Mouse (Mus musculus) heart, embryonic 16.5 days (tissue): ENCODE results near the gene Zfp740. TPM values are rescaled to one million over a fixed set of nuclear protein-coding genes. Genes with fewer than 3 reads are reported as not detected.

ENCODE experiments used
- ATAC-seq: fragments of 200-750 bp; cut with Nextera tagmentation; replicated peaks from 2 replicates; pipeline ENCODE4 v1.8.0; 2017; ENCODE audit warnings: moderate number of reproducible peaks; ENCODE audit not compliant: insufficient read depth, low FRiP score; ENCODE audit errors: extremely low read depth
- H3K27ac ChIP-seq: fragments of 300-500 bp; sonication (generic); 2 replicates; pipeline ENCODE4 v1.5.1; 2014; ENCODE audit warnings: mild to moderate bottlenecking, low read length, control low read depth, moderate library complexity
- H3K27me3 ChIP-seq: fragments of 300-500 bp; sonication (generic); 2 replicates; pipeline ENCODE4 v1.6.1; 2014; ENCODE audit warnings: low read length, mixed read lengths; ENCODE audit not compliant: control insufficient read depth, insufficient read depth
- H3K36me3 ChIP-seq: fragments of 300-500 bp; sonication (generic); 2 replicates; pipeline ENCODE4 v1.6.1; 2014; ENCODE audit not compliant: control insufficient read depth, insufficient read depth
- H3K4me1 ChIP-seq: fragments of 300-500 bp; sonication (generic); 2 replicates; pipeline ENCODE4 v1.6.1; 2014; ENCODE audit warnings: low read length, mixed read lengths; ENCODE audit not compliant: control insufficient read depth, insufficient read depth
- H3K4me2 ChIP-seq: fragments of 300-500 bp; sonication (generic); 2 replicates; pipeline ENCODE4 v1.6.1; 2014; ENCODE audit warnings: low read depth, mild to moderate bottlenecking, control low read depth, low read length
- H3K4me3 ChIP-seq: fragments of 300-500 bp; sonication (generic); 2 replicates; pipeline ENCODE4 v1.5.1; 2014; ENCODE audit warnings: mild to moderate bottlenecking, control low read depth, low read length
- H3K9ac ChIP-seq: fragments of 300-500 bp; sonication (generic); 2 replicates; pipeline ENCODE4 v1.6.1; 2014; ENCODE audit warnings: low read length, control low read depth
- H3K9me3 ChIP-seq: fragments of 300-500 bp; sonication (generic); replicated peaks from 2 replicates; pipeline ENCODE4 v1.6.1; 2016; ENCODE audit warnings: low read length; ENCODE audit not compliant: control insufficient read depth
- WGBS: fragments of 180-500 bp; shearing (Covaris S2); extraction: QIAGEN DNeasy Blood & Tissue Kit; methylation state at CpG from one replicate; pipeline ENCODE4 v1.1.7; 2014; 5-methylcytosine and 5-hydroxymethylcytosine counted together
- polyA plus RNA-seq: library from polyadenylated mRNA; unstranded; fragments of >200 nt; fragmentation: Nextera tagmentation; extraction: Ambion mirVana; gene quantifications from 2 replicates; pipeline ENCODE4 v1.2.1, GENCODE M21; 2015

Gene Zfp740
- polyA plus RNA-seq, 1 experiment from 2014 or later = 30.2 TPM

GRCm38 (mm10) chr15:102203835-102204381 is 859 bp downstream of the Zfp740 start:
- no peaks in the 10 kb centered on the region for H3K9me3 ChIP-seq
- H3K9ac ChIP-seq = peak overlapping the region; percentile 94
- peaks cover 30% of the 10 kb centered on the region for H3K4me1 ChIP-seq
- H3K4me2 ChIP-seq = peak overlapping the region; percentile 77
- peak overlapping the region; percentile 99 for H3K27ac ChIP-seq
- 0% methylated on average over 20 of the region's 72 CpGs for WGBS
- peaks cover 26% of the 10 kb centered on the region for H3K36me3 ChIP-seq
- H3K4me3 ChIP-seq = peak overlapping the region; percentile 78
- peak; percentile 32 for ATAC-seq
- no peaks in the 10 kb centered on the region for H3K27me3 ChIP-seq

GRCm38 (mm10) chr15:102204674-102205505 is 1.8 kb downstream of the Zfp740 start, which contains the start of gene Csad:
Gene Csad, minus strand, starts transcription at chr15:102204724.
- no peak for ATAC-seq
- Histone ChIP-seq H3K9me3 (no peaks in the 10 kb centered on the region), H3K36me3 (peaks cover 34% of the 10 kb centered on the region), H3K27ac (peak within 1 kb of the TSS; percentile 99), H3K9ac (peak within 1 kb of the TSS; percentile 94), H3K27me3 (no peaks in the 10 kb centered on the region), H3K4me3 (peak within 1 kb of the TSS; percentile 78), H3K4me2 (peak within 1 kb of the TSS; percentile 77), H3K4me1 (peaks cover 30% of the 10 kb centered on the region)
- WGBS = 59% methylated on average over 19 of the region's 19 CpGs

- ATAC-seq = no peak
- Histone ChIP-seq H3K4me1 (peaks cover 30% of the 10 kb centered on the region), H3K4me2 (peak overlapping the region; percentile 77), H3K27ac (no peak overlapping the region), H3K36me3 (peaks cover 41% of the 10 kb centered on the region), H3K9me3 (no peaks in the 10 kb centered on the region), H3K27me3 (no peaks in the 10 kb centered on the region), H3K4me3 (peak overlapping the region; percentile 78), H3K9ac (peak overlapping the region; percentile 94; the same call in 1 of the 2 replicates)
- WGBS = 33% methylated on average over 8 of the region's 8 CpGs
Observed at GRCm38 (mm10) chr15:102205779-102206178, 2.7 kb downstream of the Zfp740 start.

GRCm38 (mm10) chr15:102207351-102207750 is 4.3 kb downstream of the Zfp740 start:
- ATAC-seq = no peak

DNA sequence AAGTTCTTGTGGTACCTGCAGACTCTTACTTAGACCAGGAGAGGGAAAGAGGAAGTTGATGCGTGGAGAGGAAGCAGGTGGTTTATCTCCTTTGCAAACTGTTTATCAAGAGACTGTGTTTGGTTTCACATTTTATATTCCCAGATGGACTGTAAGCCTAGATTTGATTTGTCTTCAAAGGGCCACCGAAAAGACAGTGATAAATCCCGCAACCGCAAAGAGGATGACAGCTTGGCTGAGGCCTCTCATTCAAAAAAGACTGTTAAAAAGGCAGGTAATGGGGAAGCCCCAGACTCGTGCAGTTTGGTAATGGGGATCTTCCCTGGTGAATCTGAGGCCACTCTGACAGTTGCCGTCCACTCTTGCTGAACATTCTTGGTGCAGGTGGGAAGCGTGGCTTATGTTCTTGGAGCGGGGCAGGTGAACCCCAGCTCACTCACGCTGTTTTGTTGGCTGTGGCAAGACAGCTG is 5.1 kb downstream of the Zfp740 start:
- H3K4me2 ChIP-seq = no peak overlapping the region
- no peak overlapping the region for H3K9ac ChIP-seq
- no peak for ATAC-seq
- peaks cover 23% of the 10 kb centered on the region for H3K4me1 ChIP-seq
- H3K27me3 ChIP-seq = no peaks in the 10 kb centered on the region
- 76% methylated on average over 9 of the region's 9 CpGs for WGBS
- peaks cover 49% of the 10 kb centered on the region for H3K36me3 ChIP-seq
- no peak overlapping the region for H3K4me3 ChIP-seq
- no peaks in the 10 kb centered on the region for H3K9me3 ChIP-seq
- H3K27ac ChIP-seq = no peak overlapping the region

More at GRCm38 (mm10) chr15:102207351-102207750, 4.3 kb downstream of the Zfp740 start:
- Histone ChIP-seq H3K27ac (no peak overlapping the region), H3K4me1 (peaks cover 27% of the 10 kb centered on the region), H3K27me3 (no peaks in the 10 kb centered on the region), H3K9me3 (no peaks in the 10 kb centered on the region), H3K9ac (no peak overlapping the region), H3K36me3 (peaks cover 41% of the 10 kb centered on the region), H3K4me2 (no peak overlapping the region), H3K4me3 (no peak overlapping the region)
- 81% methylated on average over 3 of the region's 3 CpGs for WGBS

DNA sequence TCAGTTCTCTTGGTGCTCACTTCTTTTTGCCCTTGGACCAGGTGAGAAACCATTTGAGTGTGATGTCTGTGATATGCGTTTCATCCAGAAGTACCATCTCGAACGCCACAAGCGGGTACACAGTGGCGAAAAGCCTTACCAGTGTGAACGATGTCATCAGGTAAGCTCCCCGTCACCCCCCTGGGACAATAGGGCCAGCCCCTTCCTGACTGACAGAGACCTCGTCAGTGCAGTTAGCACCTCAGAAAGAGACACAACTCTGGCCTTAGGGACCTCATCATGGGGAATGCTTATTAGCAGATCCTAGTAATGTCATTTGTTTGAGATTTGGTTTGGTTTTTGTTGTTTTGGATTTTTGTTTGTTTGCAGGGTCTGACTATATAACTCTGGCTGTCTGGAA is 6.1 kb downstream of the Zfp740 start:
- no peaks in the 10 kb centered on the region for H3K9me3 ChIP-seq
- H3K4me3 ChIP-seq = no peak overlapping the region
- no peak for ATAC-seq
- H3K27ac ChIP-seq = no peak overlapping the region
- H3K4me1 ChIP-seq = peaks cover 23% of the 10 kb centered on the region
- peaks cover 55% of the 10 kb centered on the region for H3K36me3 ChIP-seq
- no peaks in the 10 kb centered on the region for H3K27me3 ChIP-seq
- H3K4me2 ChIP-seq = no peak overlapping the region
- no peak overlapping the region for H3K9ac ChIP-seq
- WGBS = 88% methylated on average over 8 of the region's 8 CpGs

DNA sequence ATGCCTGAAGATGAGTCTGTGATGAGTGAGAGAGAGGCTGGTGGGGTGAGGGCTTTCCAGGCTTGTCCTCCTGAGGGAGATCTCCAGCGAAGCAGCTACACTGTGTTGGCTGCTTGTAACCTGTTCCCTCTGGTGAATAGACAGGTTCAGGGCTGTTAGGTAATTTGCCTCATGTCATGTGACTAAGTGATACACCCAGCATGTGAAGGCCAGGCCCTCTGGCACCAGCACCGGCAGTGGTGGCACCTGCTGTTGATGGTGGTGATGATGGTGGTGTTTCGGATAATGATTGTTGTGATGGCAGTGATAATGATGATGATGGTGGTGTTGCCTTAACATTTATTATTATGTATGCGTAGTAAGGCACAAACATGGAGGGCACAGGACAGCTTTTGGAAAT is 7.8 kb downstream of the Zfp740 start:
- Histone ChIP-seq H3K27me3 (no peaks in the 10 kb centered on the region), H3K9me3 (no peaks in the 10 kb centered on the region), H3K9ac (no peak overlapping the region), H3K27ac (no peak overlapping the region), H3K4me2 (no peak overlapping the region), H3K4me3 (no peak overlapping the region), H3K4me1 (peaks cover 7% of the 10 kb centered on the region), H3K36me3 (peaks cover 58% of the 10 kb centered on the region)
- WGBS = 94% methylated on average over 4 of the region's 4 CpGs
- ATAC-seq = no peak

- H3K4me2 ChIP-seq = no peak overlapping the region
- no peak overlapping the region for H3K27ac ChIP-seq
- ATAC-seq = no peak
- H3K9me3 ChIP-seq = no peaks in the 10 kb centered on the region
- H3K9ac ChIP-seq = no peak overlapping the region
- H3K36me3 ChIP-seq = peaks cover 53% of the 10 kb centered on the region
- no peaks in the 10 kb centered on the region for H3K27me3 ChIP-seq
- 55% methylated on average over 6 of the region's 6 CpGs for WGBS
- 0 out of 2 replicates have a peak, but pooled peaks cover 2% of the 10 kb centered on the region for H3K4me1 ChIP-seq
- H3K4me3 ChIP-seq = no peak overlapping the region
Observed at GRCm38 (mm10) chr15:102211895-102212294, 8.8 kb downstream of the Zfp740 start.

- Histone ChIP-seq H3K9me3 (no peaks in the 10 kb centered on the region), H3K4me2 (no peak overlapping the region), H3K36me3 (peaks cover 34% of the 10 kb centered on the region), H3K27ac (no peak overlapping the region), H3K4me3 (no peak overlapping the region), H3K27me3 (no peaks in the 10 kb centered on the region), H3K4me1 (no peaks in the 10 kb centered on the region), H3K9ac (no peak overlapping the region)
- ATAC-seq = no peak
- 43% methylated on average over 2 of the region's 2 CpGs for WGBS
Observed at GRCm38 (mm10) chr15:102214132-102214531, 11.1 kb downstream of the Zfp740 start.
